Mouse (Mus musculus): Measurements from ENCODE around the gene Gm10277. TPM values are rescaled to one million over a fixed set of nuclear protein-coding genes. Genes with fewer than 3 reads are reported as not detected.

The Gm10277 gene
- total and polyA plus RNA-seq, 2 experiments = not detected

DNA sequence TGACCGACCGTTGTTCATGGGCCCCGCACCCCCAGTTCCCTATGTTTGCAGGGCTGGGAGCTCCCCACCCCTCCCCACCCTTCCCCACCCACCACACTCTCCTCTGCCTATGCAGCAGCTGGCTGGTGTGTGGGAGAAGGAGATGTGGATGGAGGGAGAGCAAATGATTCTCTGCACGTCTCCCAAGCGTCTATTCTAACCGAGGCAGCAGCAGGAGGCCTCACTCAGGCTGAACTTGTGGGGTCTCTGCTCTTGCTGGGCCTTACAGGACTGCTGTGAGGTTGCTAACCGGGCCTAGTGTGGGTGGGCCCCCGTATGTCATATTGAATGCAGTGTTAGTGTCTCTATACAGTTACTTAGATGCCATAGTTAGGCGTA lies 12.9 kb upstream of the Gm10277 start:
- Histone ChIP-seq H3K9ac (ENCODE audit: low read depth, low read length) (peak overlapping the region; percentile 17; the same call in 1 of the 2 replicates), H3K79me2 (ENCODE audit: control insufficient read depth, insufficient read depth, low read length) (peaks cover 50% of the 10 kb centered on the region), H3K4me3 (ENCODE audit: insufficient read depth, low read depth, low read length) (no peak overlapping the region), H3K36me3 (ENCODE audit: control insufficient read depth, insufficient read depth, low read length) (no peaks in the 10 kb centered on the region), H3K4me1 (ENCODE audit: control insufficient read depth, insufficient read depth, low read length) (peaks cover 2% of the 10 kb centered on the region), H3K27me3 (ENCODE audit: control insufficient read depth, insufficient read depth, low read length) (no peaks in the 10 kb centered on the region), H3K27ac (replicated peaks; ENCODE audit: insufficient read depth, low read depth, low read length) (peak overlapping the region; percentile 36)
- TF ChIP-seq CTCF (IDR thresholded peaks at IDR 0.05; ENCODE audit: low read depth, low read length) (no peak), POLR2A (IDR thresholded peaks at IDR 0.05; ENCODE audit: extremely low read depth, insufficient read depth, low read length) (no peak)
- no peak for DNase-seq (ENCODE audit: extremely low read depth, low read depth, low spot score)
- 67% methylated on average over 9 of the region's 9 CpGs for WGBS

GRCm38 (mm10) chr11:77795216-77795615 lies 7.7 kb upstream of the Gm10277 start:
- Histone ChIP-seq H3K79me2 (ENCODE audit: control insufficient read depth, insufficient read depth, low read length) (peaks cover 41% of the 10 kb centered on the region), H3K4me3 (ENCODE audit: insufficient read depth, low read depth, low read length) (no peak overlapping the region), H3K27me3 (ENCODE audit: control insufficient read depth, insufficient read depth, low read length) (no peaks in the 10 kb centered on the region), H3K27ac (replicated peaks; ENCODE audit: insufficient read depth, low read depth, low read length) (no peak overlapping the region), H3K4me1 (ENCODE audit: control insufficient read depth, insufficient read depth, low read length) (peaks cover 18% of the 10 kb centered on the region), H3K9ac (ENCODE audit: low read depth, low read length) (no peak overlapping the region), H3K36me3 (ENCODE audit: control insufficient read depth, insufficient read depth, low read length) (no peaks in the 10 kb centered on the region)
- DNase-seq (ENCODE audit: extremely low read depth, low read depth, low spot score) = no peak
- WGBS = 41% methylated on average over 5 of the region's 5 CpGs
- TF ChIP-seq POLR2A (IDR thresholded peaks at IDR 0.05; ENCODE audit: extremely low read depth, insufficient read depth, low read length) (no peak), CTCF (IDR thresholded peaks at IDR 0.05; ENCODE audit: low read depth, low read length) (no peak)

DNA sequence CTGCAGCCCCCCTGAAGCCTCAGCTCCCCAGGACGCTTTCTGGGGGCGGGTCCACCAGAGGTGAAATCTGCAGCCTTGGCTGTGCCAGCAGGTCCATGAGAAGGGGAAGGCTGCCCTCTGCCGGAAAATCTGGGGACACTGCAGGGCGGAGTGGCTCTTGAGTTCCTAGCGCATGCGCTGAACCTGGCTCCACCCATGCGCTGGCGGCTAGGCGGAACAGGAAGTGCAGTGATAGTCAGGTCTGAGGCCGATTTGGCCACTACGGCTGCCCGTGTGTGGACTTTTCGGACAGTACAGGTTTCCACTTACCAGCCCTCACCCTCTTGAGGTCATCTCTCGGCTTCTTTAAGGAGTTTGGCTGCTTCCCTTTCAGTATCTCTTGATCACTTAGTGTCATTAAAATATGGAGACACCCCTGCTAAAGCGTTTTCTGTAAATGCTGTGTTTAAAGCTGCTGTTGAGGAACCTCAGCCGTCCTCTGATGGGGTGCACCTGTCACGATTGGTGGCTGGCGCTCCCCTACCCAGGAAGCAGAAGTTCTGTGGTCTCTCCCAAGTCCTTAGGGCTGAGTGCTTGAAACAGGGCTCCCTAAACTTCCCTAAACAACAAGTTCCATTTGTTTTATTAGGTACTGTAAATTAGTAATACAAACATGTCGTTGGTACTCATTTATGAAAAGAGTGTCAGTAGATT lies 5.8 kb upstream of the Gm10277 start:
- H3K4me3 ChIP-seq (ENCODE audit: insufficient read depth, low read depth, low read length) = no peak overlapping the region
- peak overlapping the region; percentile 41 for H3K9ac ChIP-seq (ENCODE audit: low read depth, low read length)
- peaks cover 35% of the 10 kb centered on the region for H3K79me2 ChIP-seq (ENCODE audit: control insufficient read depth, insufficient read depth, low read length)
- DNase-seq (ENCODE audit: extremely low read depth, low read depth, low spot score) = peak; percentile 87
- peak overlapping the region; percentile 27; the same call in 1 of the 2 replicates for H3K27ac ChIP-seq (replicated peaks; ENCODE audit: insufficient read depth, low read depth, low read length)
- peaks cover 21% of the 10 kb centered on the region for H3K4me1 ChIP-seq (ENCODE audit: control insufficient read depth, insufficient read depth, low read length)
- TF ChIP-seq POLR2A (IDR thresholded peaks at IDR 0.05; ENCODE audit: extremely low read depth, insufficient read depth, low read length) (no peak), CTCF (IDR thresholded peaks at IDR 0.05; ENCODE audit: low read depth, low read length) (peak; percentile 99)
- no peaks in the 10 kb centered on the region for H3K27me3 ChIP-seq (ENCODE audit: control insufficient read depth, insufficient read depth, low read length)
- WGBS = 3% methylated on average over 19 of the region's 19 CpGs
- no peaks in the 10 kb centered on the region for H3K36me3 ChIP-seq (ENCODE audit: control insufficient read depth, insufficient read depth, low read length)

DNA sequence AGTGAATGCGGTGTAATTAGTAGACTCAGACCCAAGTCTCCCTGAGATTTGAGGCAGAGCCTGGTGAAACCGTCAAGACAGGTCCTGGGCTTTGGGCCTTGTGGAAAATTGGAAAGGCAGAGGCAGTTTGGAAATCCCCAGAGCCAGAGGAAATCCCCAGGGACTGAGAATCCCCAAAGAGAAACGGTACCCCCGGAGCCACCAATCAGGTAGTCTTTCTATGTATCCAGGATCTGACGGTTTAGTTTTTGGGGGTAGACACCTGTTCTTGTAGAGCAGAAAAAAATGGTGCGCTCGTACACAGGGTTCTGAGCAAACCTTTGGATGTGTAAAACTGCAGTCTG lies 5.0 kb upstream of the Gm10277 start:
- Histone ChIP-seq H3K4me1 (ENCODE audit: control insufficient read depth, insufficient read depth, low read length) (peaks cover 28% of the 10 kb centered on the region), H3K9ac (ENCODE audit: low read depth, low read length) (no peak overlapping the region)

DNA sequence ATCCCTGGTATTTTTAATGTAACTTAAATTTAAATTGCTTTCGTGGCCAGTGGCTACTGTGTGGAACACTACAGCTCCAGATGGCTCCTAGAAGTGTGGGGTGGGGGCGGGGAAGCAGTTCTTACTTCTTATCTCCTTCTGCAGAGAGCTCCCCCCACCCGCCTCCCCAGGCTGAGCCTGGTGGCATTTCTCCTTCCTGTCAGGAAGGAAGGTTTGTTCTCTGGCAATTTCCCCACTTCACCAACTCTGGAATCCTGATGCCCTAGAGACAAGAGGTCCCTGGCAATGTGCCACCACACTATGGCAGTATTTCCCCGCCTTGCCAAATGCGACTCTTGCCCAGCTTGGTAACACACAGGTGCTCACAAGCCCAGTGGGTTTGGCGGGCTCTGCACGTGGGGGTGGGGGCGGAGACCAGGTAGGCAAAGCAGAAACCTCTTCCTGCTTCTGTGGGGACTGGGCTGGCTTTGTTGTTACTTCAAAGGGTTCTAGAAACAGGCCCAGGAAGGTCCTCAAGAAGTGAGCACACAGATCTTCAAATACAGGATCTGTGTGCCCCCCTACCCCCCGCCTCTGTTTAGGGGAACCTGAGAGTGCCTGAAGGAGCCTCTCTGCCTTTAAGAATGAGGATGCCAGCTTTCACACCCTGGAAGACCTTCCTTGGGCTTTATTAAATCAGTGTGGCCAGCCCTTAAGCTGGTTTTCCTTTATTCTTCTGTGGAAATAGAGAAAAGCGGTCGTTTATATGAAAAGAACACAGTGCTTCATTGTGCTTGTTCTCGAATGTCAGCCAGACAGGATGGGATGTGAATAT lies 4.4 kb upstream of the Gm10277 start:
- peak; percentile 53 for DNase-seq (ENCODE audit: extremely low read depth, low read depth, low spot score)
- peak overlapping the region; percentile 17; the same call in 1 of the 2 replicates for H3K9ac ChIP-seq (ENCODE audit: low read depth, low read length)
- peaks cover 37% of the 10 kb centered on the region for H3K79me2 ChIP-seq (ENCODE audit: control insufficient read depth, insufficient read depth, low read length)
- no peaks in the 10 kb centered on the region for H3K36me3 ChIP-seq (ENCODE audit: control insufficient read depth, insufficient read depth, low read length)
- no peak for TF ChIP-seq POLR2A (IDR thresholded peaks at IDR 0.05; ENCODE audit: extremely low read depth, insufficient read depth, low read length)
- no peak for TF ChIP-seq CTCF (IDR thresholded peaks at IDR 0.05; ENCODE audit: low read depth, low read length)
- no peak overlapping the region for H3K4me3 ChIP-seq (ENCODE audit: insufficient read depth, low read depth, low read length)
- H3K4me1 ChIP-seq (ENCODE audit: control insufficient read depth, insufficient read depth, low read length) = peaks cover 31% of the 10 kb centered on the region
- 44% methylated on average over 12 of the region's 12 CpGs for WGBS
- peak overlapping the region; percentile 28 for H3K27ac ChIP-seq (replicated peaks; ENCODE audit: insufficient read depth, low read depth, low read length)
- no peaks in the 10 kb centered on the region for H3K27me3 ChIP-seq (ENCODE audit: control insufficient read depth, insufficient read depth, low read length)

More for the DNA sequence above, 5.0 kb upstream of the Gm10277 start:
- WGBS = 65% methylated on average over 7 of the region's 7 CpGs
- Histone ChIP-seq H3K27ac (replicated peaks; ENCODE audit: insufficient read depth, low read depth, low read length) (no peak overlapping the region), H3K27me3 (ENCODE audit: control insufficient read depth, insufficient read depth, low read length) (no peaks in the 10 kb centered on the region), H3K79me2 (ENCODE audit: control insufficient read depth, insufficient read depth, low read length) (peaks cover 40% of the 10 kb centered on the region), H3K36me3 (ENCODE audit: control insufficient read depth, insufficient read depth, low read length) (no peaks in the 10 kb centered on the region), H3K4me3 (ENCODE audit: insufficient read depth, low read depth, low read length) (no peak overlapping the region)
- no peak for TF ChIP-seq CTCF (IDR thresholded peaks at IDR 0.05; ENCODE audit: low read depth, low read length)
- TF ChIP-seq POLR2A (IDR thresholded peaks at IDR 0.05; ENCODE audit: extremely low read depth, insufficient read depth, low read length) = no peak
- no peak for DNase-seq (ENCODE audit: extremely low read depth, low read depth, low spot score)
